Mouse (Mus musculus) left cerebral cortex, postnatal 36 days (tissue): Measurements from ENCODE around the gene Eprs. TPM values are rescaled to one million over a fixed set of nuclear protein-coding genes. Genes with fewer than 3 reads are reported as not detected.
"Not testable (repeated sequence)": the region's sequence is repeated elsewhere in the genome, so short reads cannot be mapped to it uniquely, and the experiment has no call there.

ENCODE experiments used
- DNase-seq, 2 experiments: peaks; one replicate each; pipeline ENCODE4 v3.0.0; 2021 to 2022; ENCODE audit warnings: low spot score in 2 of 2, mixed read lengths in 1 of 2
- intact Hi-C: fragments of 180-260 bp; cut with DNase I; formaldehyde crosslinking; loops from one replicate; pipeline ENCODE4 v1.15.1; 2025
- total RNA-seq, 2 experiments: library from RNA; stranded (reverse); gene quantifications; 2 replicates each; pipeline ENCODE4 v1.2.3; 2021

The Eprs gene
- 10 to 100 TPM; 64.0 to 74.4 TPM for total RNA-seq

DNA sequence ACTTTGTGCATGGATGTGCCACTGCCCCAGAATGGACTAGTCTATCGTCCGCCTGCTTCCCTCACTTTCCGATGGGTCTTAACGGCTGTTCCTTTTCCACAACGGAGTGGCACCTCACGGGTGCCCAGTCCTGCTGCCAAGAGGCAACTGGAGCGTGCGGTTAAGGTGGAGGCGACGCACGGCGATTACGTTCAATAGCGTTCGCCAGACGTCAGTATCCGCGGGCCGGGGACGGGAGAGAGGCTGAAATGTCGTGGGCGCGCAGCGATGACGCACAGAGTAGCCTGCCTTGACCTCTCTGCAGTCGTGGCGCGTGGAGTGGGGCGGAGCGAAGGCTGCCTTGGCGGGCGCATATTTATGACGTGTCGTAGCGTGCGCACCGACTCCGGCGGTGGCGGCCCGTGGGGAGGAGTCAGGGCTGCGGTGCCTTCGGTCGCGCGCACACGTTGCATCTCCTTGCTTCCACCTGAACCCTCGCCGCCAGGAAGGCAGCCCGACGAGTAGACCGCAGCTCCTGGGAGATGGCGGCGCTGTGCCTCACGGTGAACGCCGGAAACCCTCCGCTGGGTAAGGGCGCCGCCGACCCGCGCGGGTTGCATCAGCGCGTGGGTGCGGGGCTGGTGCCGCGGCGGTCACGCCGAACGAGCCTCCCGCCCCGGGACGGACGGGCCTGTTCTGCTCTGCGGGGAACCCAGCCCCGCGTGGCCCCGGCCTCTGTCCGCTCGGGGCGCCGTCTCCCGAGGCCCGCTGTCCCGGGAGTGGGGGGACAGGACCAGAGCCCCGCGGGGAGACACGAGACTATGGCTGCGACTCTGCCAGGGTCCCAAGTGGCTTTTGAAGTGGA is at the start of gene Eprs:
TSS of gene Eprs (plus strand) at position 368 of the 844 bp plus-strand sequence.
- peak; percentile 99 for DNase-seq
- intact Hi-C loops = loop anchor here (2.0 kb wide), 1 partner anchor 30 kb away; the partner anchor contains the start of gene Bpnt1

DNA sequence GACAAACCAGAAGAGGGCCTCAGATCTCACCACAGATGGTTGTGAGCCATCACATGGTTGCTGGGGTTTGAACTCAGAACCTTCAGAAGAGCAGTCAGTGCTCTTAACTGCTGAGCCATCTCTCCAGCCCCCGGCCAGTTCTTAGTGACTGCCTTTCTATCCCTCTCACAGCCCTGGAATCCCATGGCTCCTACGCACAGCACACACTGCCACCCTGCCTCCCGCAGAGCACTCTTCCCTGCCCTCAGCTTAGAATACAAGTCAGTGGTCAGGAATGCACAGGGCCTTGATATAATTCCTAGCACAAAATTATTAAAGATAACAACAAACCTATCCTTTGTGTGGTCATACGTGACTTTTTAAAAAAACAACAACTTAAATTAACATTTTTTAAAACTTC is 48.3 kb upstream of the Eprs start:
- intact Hi-C loops = no loop called here
- no peak for DNase-seq

DNA sequence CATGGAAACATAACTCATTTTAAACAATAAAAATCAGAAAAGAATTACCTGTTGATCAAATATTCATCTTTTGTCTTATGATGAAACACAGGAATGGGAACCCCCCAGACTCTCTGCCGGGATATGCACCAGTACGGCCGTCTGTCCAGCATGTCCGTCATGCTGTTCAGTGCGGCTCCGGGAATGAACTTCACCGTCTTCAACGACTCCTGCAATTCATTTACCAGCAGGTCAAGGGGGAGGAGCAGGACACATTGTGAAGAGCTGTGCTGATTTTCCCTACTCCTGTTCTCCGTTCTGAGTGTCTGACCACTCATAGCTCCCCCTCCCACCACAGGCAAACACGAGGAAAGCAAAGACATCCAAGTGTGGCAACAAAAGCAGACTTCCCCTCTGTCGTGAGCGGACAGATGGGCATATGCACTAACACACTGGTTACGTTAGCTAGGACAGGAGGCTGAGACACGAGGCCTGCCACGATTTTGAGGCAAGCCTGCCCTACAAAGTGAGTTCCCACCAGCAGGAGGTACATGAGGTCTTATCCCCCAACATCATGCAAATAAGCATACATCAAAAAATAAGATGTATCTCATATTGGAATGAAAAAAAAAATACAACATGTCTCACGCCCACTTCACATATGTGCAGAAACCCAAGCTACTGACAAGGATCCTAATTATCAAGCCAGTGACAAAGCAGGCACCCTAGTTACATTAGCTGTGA is 46.8 kb upstream of the Eprs start:
- peak; percentile 19 to 28 for DNase-seq
- intact Hi-C loops = no loop called here

DNA sequence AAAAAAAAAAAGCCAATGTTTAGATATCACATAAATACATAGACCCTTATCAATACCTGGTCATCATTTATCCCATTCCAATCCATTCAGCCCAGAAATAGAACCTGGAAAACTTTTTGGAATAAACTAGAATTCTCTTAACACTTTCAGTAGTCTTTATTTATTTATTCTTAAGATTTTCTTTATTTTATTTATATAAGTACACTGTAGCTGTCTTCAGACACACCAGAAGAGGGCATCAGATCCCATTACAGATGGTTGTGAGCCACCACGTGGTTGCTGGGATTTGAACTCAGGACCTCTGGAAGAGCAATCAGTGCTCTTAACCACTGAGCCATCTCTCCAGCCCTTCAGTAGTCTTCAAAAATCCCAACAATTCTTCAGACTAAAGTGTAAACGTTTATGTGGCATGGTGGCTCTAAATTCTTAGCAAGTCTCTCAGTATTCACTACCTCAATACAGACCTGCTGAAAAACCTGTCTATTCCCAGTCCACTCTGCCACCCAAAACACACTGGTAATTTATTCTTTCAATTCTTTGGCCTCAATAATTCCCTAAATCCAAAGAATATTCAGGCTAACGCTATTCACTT is 35.0 kb upstream of the Eprs start:
- intact Hi-C loops, DNase-seq: not testable (repeated sequence)

DNA sequence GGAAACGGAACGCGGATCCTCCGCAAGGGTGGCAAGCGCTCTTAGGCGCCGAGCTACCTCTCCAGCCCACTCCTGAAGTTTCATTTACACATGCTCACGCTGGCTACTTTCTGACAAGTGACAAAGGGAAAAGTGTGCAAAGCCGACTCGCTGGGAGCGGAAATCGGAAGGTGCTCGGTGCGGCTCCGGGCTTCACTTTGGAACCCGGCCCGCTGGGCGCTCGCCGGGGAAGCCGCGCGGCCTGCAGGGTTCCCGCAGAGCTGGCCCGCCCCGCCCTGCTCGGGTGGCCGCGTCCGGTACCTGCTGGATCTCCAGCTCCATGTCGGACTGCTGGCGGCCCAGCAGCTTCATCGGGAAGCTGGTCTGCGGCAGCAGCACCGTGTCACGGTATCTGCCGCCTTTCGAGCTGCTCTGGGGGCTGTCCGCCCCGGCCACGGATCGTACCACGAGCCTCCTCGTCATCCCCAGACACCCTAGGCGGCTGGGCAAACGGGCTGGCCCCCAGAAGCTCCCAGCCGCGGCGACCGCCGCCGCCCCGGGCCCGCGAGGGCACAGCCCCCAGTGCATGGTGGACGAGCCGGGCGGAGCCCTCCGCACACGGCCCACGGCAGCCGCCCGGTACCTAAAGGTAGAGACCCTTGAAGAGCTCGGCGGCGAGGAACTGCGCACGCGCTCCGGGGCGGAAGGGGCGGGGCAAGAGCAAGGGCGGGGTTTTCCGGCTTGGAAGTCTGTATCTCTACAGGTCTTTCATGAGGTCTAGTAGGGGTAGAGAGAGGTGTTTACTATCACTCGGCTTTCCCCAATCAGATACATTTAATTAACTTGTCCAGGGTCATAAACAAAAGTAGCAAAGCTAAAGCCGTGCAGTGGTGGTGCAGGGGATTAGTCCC is 33.9 kb upstream of the Eprs start, which contains the start of gene Iars2:
TSS of gene Iars2 (minus strand) at position 676 of the 890 bp plus-strand sequence.
- peak; percentile 90 to 91 for DNase-seq
- intact Hi-C loops = no loop called here

DNA sequence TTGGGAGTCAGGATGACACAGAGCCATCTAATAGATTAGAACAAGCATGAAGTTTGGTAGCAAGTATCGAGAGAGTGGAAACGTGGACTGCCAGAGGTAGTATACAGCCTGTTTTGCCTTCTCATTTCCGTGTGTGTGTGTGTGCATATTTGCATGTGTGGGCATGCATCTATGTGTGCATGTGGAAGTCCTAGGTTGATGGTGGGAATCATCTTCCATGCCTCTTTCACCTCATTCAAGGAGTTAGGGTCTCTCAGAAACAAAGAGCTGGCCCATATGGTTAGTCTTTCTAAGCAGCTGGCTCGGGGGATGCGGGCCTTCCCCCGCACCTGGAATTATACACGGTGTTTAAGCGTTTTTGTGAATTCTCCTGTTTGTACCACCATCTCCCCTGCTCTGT is 33.0 kb upstream of the Eprs start:
- intact Hi-C loops = no loop called here
- DNase-seq = no peak

DNA sequence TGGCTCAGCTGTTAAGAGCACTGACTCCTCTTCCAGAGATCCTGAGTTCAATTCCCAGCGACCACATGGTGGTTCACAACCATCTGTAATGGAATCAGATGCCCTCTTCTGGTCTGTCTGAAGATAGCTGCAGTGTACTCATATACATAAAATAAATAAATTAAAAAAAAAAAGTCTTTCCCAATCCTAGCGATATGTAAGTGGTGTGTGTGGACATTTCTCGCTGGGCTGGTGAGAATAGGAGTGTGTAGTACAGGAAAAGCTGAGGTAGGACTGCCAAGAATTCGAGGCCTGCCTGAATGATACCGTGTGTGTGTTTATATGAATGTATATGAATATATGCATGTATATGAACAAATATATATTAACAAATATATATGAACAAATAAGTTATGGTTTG is 31.5 kb upstream of the Eprs start:
- no peak for DNase-seq
- intact Hi-C loops = no loop called here

DNA sequence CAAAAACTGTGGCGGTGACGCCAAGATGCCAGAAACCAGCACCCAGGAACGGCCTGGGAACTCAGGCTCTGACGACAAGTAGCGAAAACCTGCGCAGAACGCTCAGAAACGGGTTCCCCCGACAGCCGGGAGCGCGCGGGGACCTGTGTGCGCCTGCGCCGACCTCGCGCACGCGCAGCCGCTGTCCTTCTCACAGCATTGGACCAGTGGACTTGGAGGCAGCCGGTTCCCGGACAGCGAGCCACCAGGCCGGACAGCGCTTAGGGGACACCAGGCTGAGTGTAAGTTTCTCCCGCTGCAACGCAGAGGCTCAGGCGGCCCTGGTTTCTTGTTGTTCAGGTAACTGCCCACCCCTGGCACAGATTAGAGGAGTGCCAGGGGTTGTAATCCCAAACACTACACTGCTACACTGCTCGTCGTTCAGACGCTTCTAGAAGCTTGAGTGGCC is 30.8 kb upstream of the Eprs start, which contains the start of gene Bpnt1:
TSS of gene Bpnt1 (plus strand) at position 167 of the 448 bp plus-strand sequence.
- DNase-seq = peak; percentile 88 to 90
- intact Hi-C loops = loop anchor here (2.0 kb wide), 1 partner anchor 31 kb away; the partner anchor contains the start of gene Eprs

DNA sequence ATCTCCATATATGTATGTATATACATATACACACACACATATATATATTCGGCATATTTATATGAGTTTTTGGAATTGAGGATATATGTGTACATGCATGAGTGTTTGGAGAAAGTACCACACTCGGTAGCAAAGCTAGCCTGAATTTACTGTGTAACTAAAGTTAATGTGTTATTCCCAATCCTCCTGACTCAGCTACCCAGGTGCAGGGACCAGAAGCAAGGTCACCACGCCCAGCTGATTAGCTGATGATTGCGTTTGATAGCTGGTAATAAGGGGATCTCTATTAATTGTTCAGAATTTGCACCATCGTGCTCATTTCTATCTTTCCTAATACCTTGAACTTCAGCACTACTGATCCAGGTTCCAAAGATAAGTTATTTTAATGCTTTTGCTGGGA is 29.2 kb upstream of the Eprs start:
- intact Hi-C loops = loop anchor here (2.0 kb wide), 1 partner anchor 29 kb away; the partner anchor contains the start of gene Eprs

DNA sequence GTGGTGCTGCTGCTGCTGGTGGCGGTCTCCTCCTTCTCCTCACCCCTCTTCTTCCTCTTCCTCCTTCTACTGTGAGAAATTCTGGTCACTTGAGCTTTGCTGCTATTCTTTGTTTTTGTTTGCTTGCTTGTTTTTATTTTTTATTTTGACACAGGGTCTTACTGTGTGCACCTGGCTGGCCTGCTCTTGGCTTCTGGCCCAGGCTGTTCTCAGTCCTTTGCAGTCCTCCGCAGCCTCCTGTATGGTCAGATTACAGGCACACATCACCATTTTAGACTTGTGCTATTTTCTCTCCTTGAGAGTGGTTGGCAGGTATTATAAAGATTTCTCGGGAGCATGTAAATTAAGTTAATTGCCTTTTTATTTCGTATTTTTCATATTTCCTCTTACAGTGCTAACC is 28.7 kb upstream of the Eprs start:
- intact Hi-C loops = no loop called here
- no peak for DNase-seq

More for the DNA sequence above, 29.2 kb upstream of the Eprs start:
- no peak for DNase-seq

DNA sequence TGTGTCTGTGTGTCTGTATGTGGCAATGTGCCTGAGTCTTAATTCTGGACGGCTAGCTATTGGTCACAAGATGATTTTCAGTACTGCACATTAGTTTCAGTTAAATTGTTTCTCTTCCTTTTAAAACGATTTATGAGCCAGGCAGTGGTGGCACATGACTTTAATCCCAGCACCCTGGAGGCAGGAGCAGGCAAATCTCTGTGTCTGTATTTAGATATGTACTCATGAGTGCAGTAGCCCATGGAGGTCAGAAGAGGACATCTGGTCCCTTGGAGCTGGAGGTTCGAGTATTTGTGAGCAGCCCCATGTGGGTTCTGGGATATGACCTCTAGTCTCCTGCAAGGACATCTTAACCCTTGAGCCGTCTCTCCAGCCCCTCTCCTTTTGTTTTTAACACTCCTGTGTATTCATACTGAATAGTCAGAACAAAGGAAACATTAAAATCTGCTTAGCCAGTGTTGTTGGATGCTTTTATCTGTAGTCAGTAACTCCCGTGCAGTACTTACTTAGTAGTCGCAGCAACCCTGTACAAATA is 27.5 kb upstream of the Eprs start:
- intact Hi-C loops = no loop called here
- DNase-seq = no peak

DNA sequence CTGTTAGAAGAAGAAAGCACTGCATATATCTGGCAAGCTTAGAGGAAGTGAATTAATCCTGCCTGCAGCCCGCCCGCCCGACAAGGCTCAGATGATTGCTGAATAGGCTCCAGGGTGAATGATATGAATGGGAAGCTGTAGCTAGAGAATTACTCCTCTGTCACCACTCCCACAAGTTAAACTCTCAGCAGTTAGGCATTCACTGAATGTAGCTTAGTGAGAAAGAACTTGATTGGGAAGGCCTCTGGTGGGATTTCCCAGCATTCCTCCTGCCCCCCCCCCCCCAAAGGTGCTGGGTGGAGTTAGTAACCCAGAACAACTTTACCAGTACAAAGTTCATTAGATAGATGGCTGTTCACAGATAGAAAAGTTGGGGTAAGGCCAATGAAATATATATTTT is 26.3 kb upstream of the Eprs start:
- intact Hi-C loops = no loop called here
- no peak for DNase-seq

DNA sequence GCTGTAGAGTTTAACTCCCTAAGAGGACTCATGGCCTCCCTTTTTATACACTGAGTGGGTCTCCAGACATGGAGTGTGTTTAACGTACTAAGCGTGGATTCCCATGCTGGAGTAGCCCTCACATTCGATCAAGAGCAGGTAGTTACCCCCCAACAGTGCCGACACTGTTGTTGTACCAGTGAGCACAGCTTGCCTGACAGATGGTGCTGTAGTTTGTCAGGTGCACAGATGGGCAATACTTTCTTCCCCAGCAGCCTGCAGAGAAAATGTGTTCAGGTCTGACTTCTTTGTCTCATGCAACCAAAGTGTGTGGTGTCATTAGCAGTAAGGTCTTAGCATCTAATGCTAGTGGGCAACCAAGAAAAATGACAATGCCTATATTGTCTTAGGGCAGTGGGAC is 20.4 kb upstream of the Eprs start:
- intact Hi-C loops = no loop called here
- DNase-seq = no peak

DNA sequence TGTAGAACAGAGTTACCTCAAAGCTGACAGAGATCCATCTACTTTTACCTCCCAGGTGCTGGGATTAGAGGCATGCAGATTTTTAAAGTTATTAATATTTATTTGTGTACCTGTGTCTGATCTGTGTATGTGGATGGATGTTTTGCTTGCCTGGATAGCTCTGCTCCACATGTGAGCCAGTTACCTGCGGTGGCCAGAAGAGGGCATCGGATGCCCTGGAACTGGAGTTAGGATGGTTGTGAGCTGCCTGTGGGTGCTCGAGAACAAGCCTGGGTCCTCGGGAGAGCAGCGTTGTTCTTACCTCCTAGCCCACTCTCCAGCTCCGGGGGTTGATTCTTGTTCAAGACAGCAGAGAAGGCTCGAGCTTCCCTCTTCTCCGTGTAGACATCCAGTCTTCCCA is 19.4 kb upstream of the Eprs start:
- intact Hi-C loops = no loop called here
- no peak for DNase-seq

DNA sequence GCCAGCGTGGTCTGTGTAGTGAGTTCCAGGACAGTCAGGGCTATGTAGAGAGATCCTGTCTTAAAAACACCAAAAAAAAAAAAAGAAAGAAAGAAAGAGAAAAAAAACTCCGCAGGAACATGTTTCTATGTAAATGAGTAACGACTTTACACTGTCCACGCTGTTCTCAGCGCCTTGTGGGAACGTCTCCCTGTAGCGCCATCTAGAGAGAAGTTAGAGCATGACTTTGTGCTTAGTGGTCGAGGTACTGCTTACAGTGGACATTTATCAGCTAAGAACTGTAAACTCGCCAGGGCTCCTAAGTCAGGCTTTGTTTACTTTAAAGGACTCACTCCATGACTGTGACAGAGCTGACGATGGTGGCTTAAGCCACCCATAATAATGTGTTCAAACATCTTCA is 16.7 kb upstream of the Eprs start:
- no peak for DNase-seq
- intact Hi-C loops = no loop called here

DNA sequence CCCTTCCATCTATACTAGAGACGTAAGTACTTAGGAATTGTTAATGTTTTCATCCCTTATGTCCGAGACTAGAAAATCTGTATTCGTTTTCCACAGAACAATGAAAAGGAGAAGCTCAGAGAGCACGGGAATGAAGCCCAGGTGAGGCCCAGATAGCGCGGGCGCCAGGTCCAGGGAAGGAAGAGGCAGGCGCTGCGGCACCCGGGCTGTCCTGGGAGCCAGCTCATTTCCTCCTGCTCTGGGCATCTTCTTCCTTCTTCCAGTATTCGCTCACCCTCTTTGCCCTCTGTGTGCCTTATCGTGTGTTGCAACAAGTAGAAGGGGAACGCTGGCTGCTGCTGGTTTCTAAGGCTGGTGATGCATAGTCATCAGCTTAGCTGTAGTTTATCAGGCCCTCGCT is 13.1 kb upstream of the Eprs start:
- intact Hi-C loops = no loop called here
- DNase-seq = no peak

DNA sequence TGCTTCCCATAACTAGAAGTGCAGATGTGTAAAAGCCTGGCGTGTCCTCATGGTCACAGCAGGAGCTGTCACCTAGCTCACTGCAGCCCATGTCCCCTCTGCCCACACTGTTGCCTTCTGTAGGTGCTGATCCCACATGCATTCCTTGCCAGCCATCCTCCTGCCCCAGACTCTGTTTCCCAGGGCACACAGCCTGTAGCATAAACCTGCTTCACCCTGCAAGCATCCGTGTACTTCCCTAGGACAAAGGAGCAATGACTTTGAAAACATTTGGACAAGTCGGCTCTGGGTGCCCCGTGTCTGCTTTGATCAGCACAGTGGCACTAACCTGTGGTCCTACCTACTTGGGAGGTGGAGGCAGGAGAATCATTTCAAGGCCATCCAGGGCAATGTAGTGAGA is 12.2 kb upstream of the Eprs start:
- DNase-seq = no peak
- intact Hi-C loops = no loop called here

DNA sequence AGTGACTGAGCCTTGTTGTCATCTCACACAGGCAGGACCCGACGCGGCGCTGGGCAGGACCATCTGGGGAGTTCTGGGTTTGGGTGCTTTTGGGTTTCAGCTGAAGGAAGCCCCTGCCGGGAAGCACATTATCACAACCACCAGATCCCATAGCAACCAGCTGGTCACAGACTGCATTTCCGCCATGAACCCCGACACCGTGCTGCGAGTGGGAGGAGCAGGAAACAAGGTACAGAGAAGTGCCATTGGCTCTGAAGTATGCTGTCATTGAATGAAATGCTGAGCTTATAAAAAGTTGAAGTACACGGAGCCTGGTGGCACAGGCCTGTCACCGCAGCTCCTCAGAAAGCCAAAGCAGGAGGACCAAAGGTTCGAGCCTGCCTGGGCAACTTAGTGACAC is 10.7 kb upstream of the Eprs start:
- intact Hi-C loops = no loop called here
- no peak for DNase-seq

DNA sequence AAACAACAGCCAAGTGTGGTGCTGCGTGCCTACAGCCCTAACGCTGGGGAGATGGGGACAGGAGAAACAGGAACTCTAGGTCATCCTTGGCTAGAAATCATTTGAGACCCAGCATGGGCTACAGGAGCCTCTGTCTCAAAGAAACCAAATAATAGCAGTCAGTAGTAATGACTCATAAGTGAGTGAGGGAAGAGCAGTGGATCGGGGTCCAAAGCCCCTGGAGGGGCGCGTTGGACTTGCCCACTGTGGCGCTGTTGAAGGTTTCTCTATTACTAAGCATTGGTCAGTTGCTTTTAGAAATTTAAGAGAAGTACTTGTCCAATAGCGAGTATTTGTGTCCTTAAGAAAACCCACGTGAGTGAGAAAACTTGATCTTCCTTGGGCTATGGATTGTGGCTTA is 9.5 kb upstream of the Eprs start:
- intact Hi-C loops = no loop called here
- no peak for DNase-seq
